Mouse (Mus musculus) ES-Bruce4 (cell line): ENCODE results near the gene Ybey. TPM values are rescaled to one million over a fixed set of nuclear protein-coding genes. Genes with fewer than 3 reads are reported as not detected.

Experiments used
- H3K27ac ChIP-seq: 2 replicates; pipeline ENCODE4 v1.5.1; 2012; ENCODE audit warnings: low read length, inconsistent platforms; ENCODE audit not compliant: insufficient read depth
- H3K27me3 ChIP-seq: 2 replicates; pipeline ENCODE4 v1.6.1; 2012; ENCODE audit warnings: mild to moderate bottlenecking, low read length, inconsistent platforms; ENCODE audit not compliant: control insufficient read depth, poor library complexity, insufficient read depth, severe bottlenecking
- H3K36me3 ChIP-seq: 2 replicates; pipeline ENCODE4 v1.6.1; 2012; ENCODE audit warnings: inconsistent platforms, mild to moderate bottlenecking, low read length, moderate library complexity; ENCODE audit not compliant: control insufficient read depth, poor library complexity, insufficient read depth, severe bottlenecking
- H3K4me1 ChIP-seq: one replicate; pipeline ENCODE4 v1.8.1; 2011; ENCODE audit warnings: low read length; ENCODE audit not compliant: control insufficient read depth, insufficient read depth
- H3K4me3 ChIP-seq: 2 replicates; pipeline ENCODE4 v1.5.1; 2011; ENCODE audit warnings: low read depth, mild to moderate bottlenecking, low read length
- H3K9ac ChIP-seq: 2 replicates; pipeline ENCODE4 v1.6.1; 2012; ENCODE audit warnings: low read depth, mild to moderate bottlenecking, inconsistent platforms; ENCODE audit not compliant: poor library complexity, severe bottlenecking
- H3K9me3 ChIP-seq: replicated peaks from 2 replicates; pipeline ENCODE4 v1.6.1; 2012; ENCODE audit warnings: mild to moderate bottlenecking, low read length, inconsistent platforms; ENCODE audit not compliant: control insufficient read depth, poor library complexity, insufficient read depth, severe bottlenecking
- CTCF ChIP-seq: IDR thresholded peaks from one replicate; pipeline ENCODE4 v1.8.1; 2011; ENCODE audit warnings: low read depth, low read length
- EP300 ChIP-seq: IDR thresholded peaks from 2 replicates; pipeline ENCODE4 v1.6.1; 2011; ENCODE audit warnings: low read depth, low read length; ENCODE audit not compliant: insufficient read depth
- POLR2A ChIP-seq: IDR thresholded peaks from one replicate; pipeline ENCODE4 v1.8.1; 2011; ENCODE audit warnings: low read length; ENCODE audit not compliant: insufficient read depth
- polyA plus RNA-seq: library from polyadenylated mRNA; stranded (reverse); fragments of >200 nt; gene quantifications from 2 replicates; pipeline ENCODE4 v1.2.4, GENCODE M21; 2011; ENCODE audit warnings: low read depth; ENCODE audit not compliant: missing spikeins, insufficient read depth, insufficient read length

Gene Ybey
- polyA plus RNA-seq, 1 experiment = 4.1 TPM

GRCm38 (mm10) chr10:76496366-76496765 lies 27.5 kb upstream of the Ybey start:
- no peak for TF ChIP-seq EP300
- TF ChIP-seq CTCF = no peak
- no peak for TF ChIP-seq POLR2A
- Histone ChIP-seq H3K4me3 (no peak overlapping the region), H3K27me3 (no peaks in the 10 kb centered on the region), H3K27ac (no peak overlapping the region), H3K9ac (no peak overlapping the region), H3K9me3 (no peaks in the 10 kb centered on the region), H3K4me1 (no peaks in the 10 kb centered on the region), H3K36me3 (peaks cover 31% of the 10 kb centered on the region)

- Histone ChIP-seq H3K27ac (no peak overlapping the region), H3K4me3 (no peak overlapping the region), H3K36me3 (peaks cover 26% of the 10 kb centered on the region), H3K27me3 (no peaks in the 10 kb centered on the region), H3K9ac (no peak overlapping the region), H3K4me1 (no peaks in the 10 kb centered on the region), H3K9me3 (no peaks in the 10 kb centered on the region)
- TF ChIP-seq POLR2A = no peak
- TF ChIP-seq EP300 = no peak
- TF ChIP-seq CTCF = no peak
Measured at GRCm38 (mm10) chr10:76495501-76495900, 26.6 kb upstream of the Ybey start.

GRCm38 (mm10) chr10:76493527-76493926 lies 24.6 kb upstream of the Ybey start:
- H3K9me3 ChIP-seq = no peaks in the 10 kb centered on the region
- H3K36me3 ChIP-seq = peaks cover 33% of the 10 kb centered on the region
- TF ChIP-seq CTCF = no peak
- no peak for TF ChIP-seq EP300
- no peak for TF ChIP-seq POLR2A
- H3K4me3 ChIP-seq = no peak overlapping the region
- no peaks in the 10 kb centered on the region for H3K27me3 ChIP-seq
- H3K27ac ChIP-seq = no peak overlapping the region
- no peaks in the 10 kb centered on the region for H3K4me1 ChIP-seq
- no peak overlapping the region for H3K9ac ChIP-seq

GRCm38 (mm10) chr10:76489205-76489604 lies 20.3 kb upstream of the Ybey start:
- H3K27ac ChIP-seq = no peak overlapping the region
- no peak overlapping the region for H3K9ac ChIP-seq
- H3K27me3 ChIP-seq = no peaks in the 10 kb centered on the region
- TF ChIP-seq EP300 = no peak
- no peak for TF ChIP-seq POLR2A
- TF ChIP-seq CTCF = no peak
- H3K4me1 ChIP-seq = no peaks in the 10 kb centered on the region
- peaks cover 36% of the 10 kb centered on the region for H3K36me3 ChIP-seq
- no peak overlapping the region for H3K4me3 ChIP-seq
- H3K9me3 ChIP-seq = no peaks in the 10 kb centered on the region

- no peaks in the 10 kb centered on the region for H3K9me3 ChIP-seq
- no peak overlapping the region for H3K27ac ChIP-seq
- no peak overlapping the region for H3K4me3 ChIP-seq
- H3K27me3 ChIP-seq = no peaks in the 10 kb centered on the region
- no peaks in the 10 kb centered on the region for H3K4me1 ChIP-seq
- peaks cover 40% of the 10 kb centered on the region for H3K36me3 ChIP-seq
- TF ChIP-seq EP300 (no peak), CTCF (no peak), POLR2A (no peak)
- H3K9ac ChIP-seq = no peak overlapping the region
Measured at GRCm38 (mm10) chr10:76488265-76488664, 19.4 kb upstream of the Ybey start.

- TF ChIP-seq EP300 (no peak), POLR2A (no peak), CTCF (no peak)
- no peak overlapping the region for H3K27ac ChIP-seq
- no peak overlapping the region for H3K4me3 ChIP-seq
- H3K9ac ChIP-seq = no peak overlapping the region
- no peaks in the 10 kb centered on the region for H3K27me3 ChIP-seq
- no peaks in the 10 kb centered on the region for H3K4me1 ChIP-seq
- no peaks in the 10 kb centered on the region for H3K9me3 ChIP-seq
- H3K36me3 ChIP-seq = peaks cover 50% of the 10 kb centered on the region
Measured at GRCm38 (mm10) chr10:76486302-76486701, 17.4 kb upstream of the Ybey start.
